Mouse (Mus musculus): ENCODE results near the gene Dph5. TPM values are rescaled to one million over a fixed set of nuclear protein-coding genes. Genes with fewer than 3 reads are reported as not detected.

The Dph5 gene
- 1.5 and 2.0 TPM in 2 replicates for polyA plus RNA-seq (2012)

DNA sequence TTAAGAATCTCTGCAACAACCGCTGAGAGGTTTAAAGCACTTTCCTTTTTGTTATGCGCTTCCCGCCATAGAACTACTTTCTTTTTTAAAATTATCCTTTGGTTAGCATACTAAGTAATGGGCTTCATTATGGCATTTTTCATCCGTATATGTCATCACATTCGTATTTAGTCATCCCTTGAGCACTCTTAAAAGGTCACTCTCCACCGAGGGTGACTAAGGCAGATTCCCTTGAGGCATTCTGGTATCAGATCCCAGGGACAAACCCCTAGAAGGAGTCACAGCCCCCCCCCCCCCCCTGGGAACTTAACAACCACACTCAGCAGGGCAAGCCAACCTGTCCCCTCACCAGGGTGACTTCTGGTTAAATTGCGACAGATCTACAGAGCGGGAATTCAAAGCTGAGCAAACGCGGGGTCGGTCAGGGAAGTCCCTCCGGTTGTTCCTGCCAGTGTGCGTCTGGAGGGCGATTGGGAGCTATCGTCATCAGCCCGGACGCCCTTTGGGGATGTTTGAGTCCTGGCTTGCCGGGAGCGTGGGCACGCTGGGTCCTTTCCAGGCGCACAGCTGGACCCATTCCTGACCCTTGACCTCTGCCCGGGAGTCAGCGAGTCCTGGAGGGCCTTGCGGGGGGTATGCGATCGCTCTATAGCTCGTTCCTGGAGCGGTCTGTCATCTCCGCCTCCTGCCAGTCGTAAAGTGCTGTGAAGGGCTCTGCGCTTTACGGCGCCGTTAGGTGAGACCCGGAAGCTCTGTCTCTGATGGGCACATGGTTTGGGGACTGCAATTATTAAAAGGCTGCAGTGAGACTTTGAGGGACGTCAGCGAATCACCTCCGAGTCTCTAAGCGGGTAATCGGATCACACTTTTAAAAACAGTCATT lies at the start of gene Dph5:
Gene Dph5, plus strand, starts transcription at position 411 of the 883 bp plus-strand sequence.

Other genes starting within 250 kb of the Dph5 start
- gene S1pr1, start 172.8 kb upstream of the Dph5 start, polyA plus RNA-seq (2012) = 2.5 and 3.6 TPM in 2 replicates
- 4.4 and 5.3 TPM in 2 replicates for gene Slc30a7, start 119.6 kb downstream of the Dph5 start, polyA plus RNA-seq (2012)
- gene Extl2, start 119.6 kb downstream of the Dph5 start, polyA plus RNA-seq (2012) = 9.4 and 9.5 TPM in 2 replicates
- gene Vcam1, start 241.9 kb downstream of the Dph5 start, polyA plus RNA-seq (2012) = 0.45 and 0.69 TPM in 2 replicates